Mouse (Mus musculus) midbrain, embryonic 16.5 days (tissue): ENCODE data around the gene Terb2. TPM values are rescaled to one million over a fixed set of nuclear protein-coding genes. Genes with fewer than 3 reads are reported as not detected.
A peak's percentile ranks its signal among the peaks of the same experiment; 100 is the strongest.

ENCODE experiments used
- ATAC-seq: fragments of 200-750 bp; cut with Nextera tagmentation; 2 replicates; pipeline ENCODE4 v1.8.0; 2017; ENCODE audit warnings: moderate TSS enrichment
- H3K27ac ChIP-seq: fragments of 300-500 bp; sonication (generic); 2 replicates; pipeline ENCODE4 v1.5.1; 2014; ENCODE audit warnings: mild to moderate bottlenecking, low read length, mixed read lengths
- H3K27me3 ChIP-seq: fragments of 300-500 bp; sonication (generic); 2 replicates; pipeline ENCODE4 v1.6.1; 2014; ENCODE audit warnings: low read depth, low read length, mixed read lengths; ENCODE audit not compliant: control insufficient read depth, insufficient read depth
- H3K36me3 ChIP-seq: fragments of 300-500 bp; sonication (generic); 2 replicates; pipeline ENCODE4 v1.6.1; 2014; ENCODE audit warnings: mild to moderate bottlenecking, low read length, moderate library complexity, mixed read lengths; ENCODE audit not compliant: control insufficient read depth, insufficient read depth
- H3K4me1 ChIP-seq: fragments of 300-500 bp; sonication (generic); 2 replicates; pipeline ENCODE4 v1.6.1; 2014; ENCODE audit warnings: mild to moderate bottlenecking, low read length, mixed read lengths; ENCODE audit not compliant: control insufficient read depth, insufficient read depth
- H3K4me2 ChIP-seq: fragments of 300-500 bp; sonication (generic); 2 replicates; pipeline ENCODE4 v1.6.1; 2014; ENCODE audit warnings: mild to moderate bottlenecking, low read length, mixed read lengths
- H3K4me3 ChIP-seq: fragments of 300-500 bp; sonication (generic); 2 replicates; pipeline ENCODE4 v1.5.1; 2014; ENCODE audit warnings: low read depth, mild to moderate bottlenecking, low read length, moderate library complexity, mixed read lengths
- H3K9ac ChIP-seq: fragments of 300-500 bp; sonication (generic); 2 replicates; pipeline ENCODE4 v1.6.1; 2014; ENCODE audit warnings: low read depth, low read length, mixed read lengths
- H3K9me3 ChIP-seq: fragments of 300-500 bp; sonication (generic); replicated peaks from 2 replicates; pipeline ENCODE4 v1.6.1; 2014; ENCODE audit warnings: mild to moderate bottlenecking, low read length, mixed read lengths; ENCODE audit not compliant: control insufficient read depth, poor library complexity, severe bottlenecking
- WGBS: fragments of 180-500 bp; shearing (Covaris S2); extraction: QIAGEN DNeasy Blood & Tissue Kit; methylation state at CpG from one replicate; pipeline ENCODE4 v1.1.7; 2014; 5-methylcytosine and 5-hydroxymethylcytosine counted together
- polyA plus RNA-seq: library from polyadenylated mRNA; unstranded; fragments of >200 nt; fragmentation: Nextera tagmentation; extraction: Ambion mirVana; gene quantifications from 2 replicates; pipeline ENCODE4 v1.2.1, GENCODE M21; 2015

The Terb2 gene
- polyA plus RNA-seq, 1 experiment from 2014 or later = not detected

DNA sequence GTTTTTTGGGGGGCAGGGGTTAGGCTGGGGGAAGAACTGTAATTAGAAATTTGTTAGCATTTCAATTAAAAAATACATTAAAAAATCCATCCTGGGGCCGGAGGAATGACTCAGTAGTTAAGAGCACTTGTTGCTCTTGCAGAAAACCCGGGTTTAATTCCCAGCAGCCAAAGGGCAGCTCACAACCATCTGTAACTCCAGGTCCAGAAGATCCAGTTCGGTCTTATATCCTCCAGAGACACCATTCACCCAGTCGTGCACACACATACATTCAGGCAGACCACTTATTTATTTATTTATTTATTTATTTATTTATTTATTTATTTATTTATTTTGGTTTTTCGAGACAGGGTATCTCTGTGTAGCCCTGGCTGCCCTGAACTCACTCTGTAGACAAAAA is 47.3 kb downstream of the Terb2 start:
- WGBS = 62% methylated on average over 5 of the region's 5 CpGs
- H3K27ac ChIP-seq = no peak overlapping the region
- no peak overlapping the region for H3K9ac ChIP-seq
- no peak overlapping the region for H3K4me2 ChIP-seq
- no peaks in the 10 kb centered on the region for H3K27me3 ChIP-seq
- H3K36me3 ChIP-seq = no peaks in the 10 kb centered on the region
- no peaks in the 10 kb centered on the region for H3K9me3 ChIP-seq
- 0 out of 2 replicates have a peak, but pooled peaks have one; percentile 1 for ATAC-seq
- 0 out of 2 replicates have a peak, but pooled peaks cover 2% of the 10 kb centered on the region for H3K4me1 ChIP-seq
- H3K4me3 ChIP-seq = no peak overlapping the region

DNA sequence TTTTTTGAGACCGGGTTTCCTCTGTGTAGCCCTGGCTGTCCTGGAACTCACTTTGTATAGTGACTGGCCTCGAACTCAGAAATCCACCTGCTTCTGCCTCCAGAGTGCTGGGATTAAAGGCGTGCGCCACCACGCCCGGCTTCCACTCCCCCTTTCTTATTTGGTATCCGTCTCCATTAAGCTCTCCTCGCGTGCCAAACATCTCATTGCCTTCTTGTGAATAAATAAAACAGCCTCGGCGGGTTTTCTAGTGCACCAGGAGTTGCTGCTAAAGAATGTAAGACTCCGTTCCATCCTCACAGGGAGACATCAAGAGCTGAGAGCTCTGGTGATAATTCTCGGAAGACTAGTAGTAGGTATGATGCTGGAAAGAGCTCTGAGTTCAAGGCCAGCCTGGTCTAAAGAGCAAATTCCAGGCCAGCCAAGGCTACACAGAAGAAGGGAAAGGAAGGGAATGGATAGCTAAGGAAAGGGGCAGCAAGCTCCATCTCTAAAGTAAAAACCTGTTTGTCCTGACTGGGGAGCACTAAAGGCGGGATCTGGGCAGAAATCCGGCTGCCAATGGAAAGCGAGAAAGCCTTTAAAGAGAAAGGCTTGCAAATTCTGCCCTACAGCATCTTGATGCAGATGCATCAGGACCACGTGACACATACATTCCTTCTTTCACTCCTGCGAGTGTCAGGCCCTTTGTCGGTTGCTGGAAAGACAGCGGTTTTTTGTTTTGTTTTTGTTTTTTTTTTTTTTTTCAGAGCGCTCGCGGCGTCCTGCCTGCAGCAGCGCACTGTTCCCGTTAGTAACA is 47.9 kb downstream of the Terb2 start:
- Histone ChIP-seq H3K27me3 (no peaks in the 10 kb centered on the region), H3K4me3 (peak overlapping the region; percentile 57), H3K36me3 (no peaks in the 10 kb centered on the region), H3K4me1 (0 out of 2 replicates have a peak, but pooled peaks cover 2% of the 10 kb centered on the region), H3K9ac (peak overlapping the region; percentile 53), H3K4me2 (peak overlapping the region; percentile 72), H3K9me3 (no peaks in the 10 kb centered on the region), H3K27ac (peak overlapping the region; percentile 53)
- 4% methylated on average over 26 of the region's 26 CpGs for WGBS
- peak; percentile 46 for ATAC-seq

DNA sequence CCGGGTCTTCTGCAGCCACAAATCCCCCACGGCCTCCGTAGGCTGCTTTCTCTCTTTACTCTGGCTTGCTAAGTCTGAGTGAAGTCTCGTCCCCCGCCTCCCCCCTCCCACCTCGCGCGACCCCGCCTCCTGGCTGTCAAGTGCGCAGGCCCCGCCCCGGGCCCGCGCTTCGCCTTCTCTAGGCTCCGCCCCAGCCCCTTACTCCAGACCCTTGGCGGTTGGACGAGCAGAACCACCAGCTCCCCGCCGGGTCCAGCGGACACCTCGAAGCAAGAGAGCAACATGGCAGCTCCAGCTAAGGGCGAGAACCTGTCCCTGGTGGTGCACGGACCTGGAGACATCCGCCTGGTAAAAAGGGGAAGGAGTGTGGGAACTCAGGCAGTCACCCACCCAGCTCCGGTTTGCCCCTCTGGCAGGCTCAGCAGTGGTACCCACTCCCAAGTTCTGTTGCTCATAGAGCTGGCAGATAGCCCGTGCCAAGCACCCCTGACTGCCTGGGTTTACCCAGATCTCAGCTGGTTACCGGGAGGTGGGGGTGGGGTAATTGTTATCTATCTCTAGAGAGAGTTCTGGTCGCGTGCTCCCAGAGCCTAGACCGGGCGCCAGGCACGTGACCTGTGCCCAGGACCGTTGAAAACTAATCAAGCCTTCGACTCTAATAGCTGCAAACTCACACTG is 48.7 kb downstream of the Terb2 start, which contains the start of gene Sord:
Gene Sord, plus strand, starts transcription at position 139 of the 678 bp plus-strand sequence.
- ATAC-seq = peak; percentile 95
- Histone ChIP-seq H3K27ac (peak within 1 kb of the TSS; percentile 53), H3K4me3 (peak within 1 kb of the TSS; percentile 57), H3K9me3 (no peaks in the 10 kb centered on the region), H3K9ac (peak within 1 kb of the TSS; percentile 53), H3K27me3 (no peaks in the 10 kb centered on the region), H3K4me2 (peak within 1 kb of the TSS; percentile 72), H3K4me1 (0 out of 2 replicates have a peak, but pooled peaks cover 2% of the 10 kb centered on the region), H3K36me3 (no peaks in the 10 kb centered on the region)
- 1% methylated on average over 35 of the region's 35 CpGs for WGBS

DNA sequence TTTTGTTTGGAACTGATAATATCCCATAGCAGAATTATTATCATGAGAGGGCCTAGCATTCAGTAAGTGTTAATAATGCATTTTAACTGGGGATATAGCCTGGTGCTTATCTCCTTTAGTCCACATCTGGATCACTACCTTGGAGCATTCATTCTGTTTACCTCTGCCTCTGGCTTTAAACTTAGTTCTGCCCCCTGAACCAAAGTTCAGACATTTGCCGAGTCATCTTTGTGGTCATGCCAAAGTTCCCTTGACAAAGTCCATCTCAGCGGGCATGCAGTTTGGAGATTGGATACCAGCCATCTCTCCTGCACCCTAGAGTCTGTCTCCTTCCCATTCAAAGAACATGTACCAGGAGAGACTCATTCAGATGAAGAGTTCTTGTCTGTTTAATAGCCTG is 49.4 kb downstream of the Terb2 start:
- Histone ChIP-seq H3K4me1 (0 out of 2 replicates have a peak, but pooled peaks cover 2% of the 10 kb centered on the region), H3K4me2 (peak overlapping the region; percentile 72), H3K27ac (no peak overlapping the region), H3K9ac (no peak overlapping the region), H3K36me3 (no peaks in the 10 kb centered on the region), H3K27me3 (no peaks in the 10 kb centered on the region), H3K9me3 (no peaks in the 10 kb centered on the region), H3K4me3 (peak overlapping the region; percentile 57)
- WGBS = 84% methylated on average over 2 of the region's 2 CpGs
- ATAC-seq = no peak

DNA sequence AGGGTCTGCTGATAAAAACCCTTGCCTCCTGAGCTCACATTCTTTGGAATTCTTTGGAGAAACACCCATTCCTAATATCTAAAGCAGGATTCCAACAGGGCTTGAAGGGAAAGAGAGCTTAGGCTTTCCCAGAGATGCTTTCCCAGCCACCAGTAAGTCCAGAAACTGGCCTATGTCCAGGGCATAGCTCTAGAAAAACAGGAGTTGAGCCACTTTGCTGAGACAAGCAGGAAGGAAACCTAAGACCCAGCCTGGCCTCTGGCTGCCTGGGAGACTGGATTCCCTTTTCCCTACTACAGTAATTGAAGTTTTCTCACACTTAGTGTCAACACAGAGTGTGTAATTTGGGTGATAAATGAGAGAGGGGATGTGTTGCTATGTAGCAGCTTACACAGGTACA is 50.2 kb downstream of the Terb2 start:
- Histone ChIP-seq H3K27me3 (no peaks in the 10 kb centered on the region), H3K36me3 (no peaks in the 10 kb centered on the region), H3K4me2 (no peak overlapping the region), H3K9me3 (no peaks in the 10 kb centered on the region), H3K27ac (no peak overlapping the region), H3K4me3 (no peak overlapping the region), H3K9ac (no peak overlapping the region), H3K4me1 (0 out of 2 replicates have a peak, but pooled peaks cover 2% of the 10 kb centered on the region)
- no peak for ATAC-seq

- no peak for ATAC-seq
- no peaks in the 10 kb centered on the region for H3K27me3 ChIP-seq
- H3K9ac ChIP-seq = no peak overlapping the region
- H3K27ac ChIP-seq = no peak overlapping the region
- H3K4me3 ChIP-seq = no peak overlapping the region
- no peaks in the 10 kb centered on the region for H3K36me3 ChIP-seq
- H3K4me2 ChIP-seq = no peak overlapping the region
- WGBS = 91% methylated on average over 2 of the region's 2 CpGs
- H3K9me3 ChIP-seq = no peaks in the 10 kb centered on the region
- H3K4me1 ChIP-seq = 0 out of 2 replicates have a peak, but pooled peaks cover 2% of the 10 kb centered on the region
These were observed 51.9 kb downstream of the Terb2 start for GRCm38 (mm10) chr2:122237891-122238470.

DNA sequence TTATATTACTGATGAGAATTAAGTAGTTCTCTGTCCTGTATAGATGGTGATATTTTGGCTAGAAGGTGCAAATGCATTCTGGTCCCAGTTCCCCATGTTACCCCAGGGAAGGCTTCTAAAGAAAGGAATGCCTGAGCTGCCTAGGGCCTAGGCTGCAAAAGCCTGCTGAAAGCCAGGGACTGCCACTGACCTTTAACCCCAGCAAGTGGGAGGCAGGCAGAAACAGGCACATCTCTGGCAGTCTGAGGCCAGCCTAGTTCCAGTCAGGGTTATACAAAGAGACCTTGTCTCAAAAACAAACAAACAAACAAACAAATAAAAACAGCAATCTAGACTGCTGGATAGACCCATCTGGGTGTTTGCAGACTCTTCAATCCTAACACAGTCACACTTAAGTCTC is 54.7 kb downstream of the Terb2 start:
- Histone ChIP-seq H3K27me3 (no peaks in the 10 kb centered on the region), H3K4me2 (no peak overlapping the region), H3K4me3 (no peak overlapping the region), H3K36me3 (no peaks in the 10 kb centered on the region), H3K9me3 (no peaks in the 10 kb centered on the region), H3K9ac (no peak overlapping the region), H3K27ac (no peak overlapping the region), H3K4me1 (no peaks in the 10 kb centered on the region)
- ATAC-seq = no peak

- Histone ChIP-seq H3K4me3 (no peak overlapping the region), H3K4me1 (no peaks in the 10 kb centered on the region), H3K27me3 (no peaks in the 10 kb centered on the region), H3K27ac (no peak overlapping the region), H3K9me3 (no peaks in the 10 kb centered on the region), H3K4me2 (no peak overlapping the region), H3K36me3 (no peaks in the 10 kb centered on the region), H3K9ac (no peak overlapping the region)
- WGBS = 86% methylated on average over 4 of the region's 4 CpGs
- no peak for ATAC-seq
These were observed 55.2 kb downstream of the Terb2 start for GRCm38 (mm10) chr2:122241226-122241625.

DNA sequence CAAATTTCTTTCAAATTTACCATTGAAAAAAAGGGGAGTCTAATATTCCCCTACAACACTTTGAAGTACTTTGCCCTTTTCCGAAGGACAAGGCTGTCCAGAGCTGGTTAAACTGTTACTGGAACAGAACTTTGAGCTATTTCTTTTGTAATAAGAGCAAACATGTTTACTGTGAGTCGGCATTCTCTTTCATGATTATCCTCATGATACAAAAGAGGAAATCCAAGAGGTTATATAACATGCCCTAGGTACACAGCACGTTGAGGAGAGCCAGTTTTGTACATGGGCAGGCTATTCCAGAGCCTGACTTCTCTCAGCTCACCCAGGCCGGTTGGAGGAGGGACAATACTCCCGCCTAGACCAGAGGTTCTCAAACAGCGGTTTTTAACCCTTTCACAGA is 55.9 kb downstream of the Terb2 start:
- Histone ChIP-seq H3K9me3 (no peaks in the 10 kb centered on the region), H3K4me2 (no peak overlapping the region), H3K36me3 (no peaks in the 10 kb centered on the region), H3K4me3 (no peak overlapping the region), H3K27me3 (no peaks in the 10 kb centered on the region), H3K27ac (no peak overlapping the region), H3K4me1 (no peaks in the 10 kb centered on the region), H3K9ac (no peak overlapping the region)
- 71% methylated on average over 6 of the region's 6 CpGs for WGBS
- no peak for ATAC-seq
